Mouse (Mus musculus) kidney, embryonic 16.5 days (tissue): ENCODE results near the gene Aktip. TPM values are rescaled to one million over a fixed set of nuclear protein-coding genes. Genes with fewer than 3 reads are reported as not detected.
A peak's percentile ranks its signal among the peaks of the same experiment; 100 is the strongest.

ENCODE experiments used
- ATAC-seq: fragments of 200-750 bp; cut with Nextera tagmentation; 2 replicates; pipeline ENCODE4 v1.8.0; 2017; ENCODE audit warnings: moderate TSS enrichment; ENCODE audit not compliant: low FRiP score, low TSS enrichment
- H3K27ac ChIP-seq: fragments of 300-500 bp; sonication (generic); 2 replicates; pipeline ENCODE4 v1.5.1; 2014; ENCODE audit warnings: low read length
- H3K27me3 ChIP-seq: fragments of 300-500 bp; sonication (generic); 2 replicates; pipeline ENCODE4 v1.6.1; 2014; ENCODE audit warnings: low read length, control low read depth, mixed read lengths; ENCODE audit not compliant: insufficient read depth
- H3K36me3 ChIP-seq: fragments of 300-500 bp; sonication (generic); 2 replicates; pipeline ENCODE4 v1.6.1; 2014; ENCODE audit warnings: low read length, control low read depth, mixed read lengths; ENCODE audit not compliant: insufficient read depth
- H3K4me1 ChIP-seq: fragments of 300-500 bp; sonication (generic); 2 replicates; pipeline ENCODE4 v1.6.1; 2014; ENCODE audit warnings: low read length, control low read depth, mixed read lengths; ENCODE audit not compliant: insufficient read depth
- H3K4me2 ChIP-seq: fragments of 300-500 bp; sonication (generic); replicated peaks from 2 replicates; pipeline ENCODE4 v1.6.1; 2014; ENCODE audit warnings: low read depth, low read length
- H3K4me3 ChIP-seq: fragments of 300-500 bp; sonication (generic); 2 replicates; pipeline ENCODE4 v1.5.1; 2014; ENCODE audit warnings: mild to moderate bottlenecking, low read length
- H3K9ac ChIP-seq: fragments of 300-500 bp; sonication (generic); replicated peaks from 2 replicates; pipeline ENCODE4 v1.6.1; 2014; ENCODE audit warnings: low read length
- H3K9me3 ChIP-seq: fragments of 300-500 bp; sonication (generic); 2 replicates; pipeline ENCODE4 v1.6.1; 2016; ENCODE audit warnings: low read length, control low read depth
- WGBS: fragments of 180-500 bp; shearing (Covaris S2); extraction: QIAGEN DNeasy Blood & Tissue Kit; methylation state at CpG from one replicate; pipeline ENCODE4 v1.1.7; 2014; 5-methylcytosine and 5-hydroxymethylcytosine counted together
- polyA plus RNA-seq: library from polyadenylated mRNA; unstranded; fragments of >200 nt; fragmentation: Nextera tagmentation; extraction: Ambion mirVana; gene quantifications from 2 replicates; pipeline ENCODE4 v1.2.1, GENCODE M21; 2015

Aktip gene
- polyA plus RNA-seq, 1 experiment from 2014 or later, result 98.8 TPM

DNA sequence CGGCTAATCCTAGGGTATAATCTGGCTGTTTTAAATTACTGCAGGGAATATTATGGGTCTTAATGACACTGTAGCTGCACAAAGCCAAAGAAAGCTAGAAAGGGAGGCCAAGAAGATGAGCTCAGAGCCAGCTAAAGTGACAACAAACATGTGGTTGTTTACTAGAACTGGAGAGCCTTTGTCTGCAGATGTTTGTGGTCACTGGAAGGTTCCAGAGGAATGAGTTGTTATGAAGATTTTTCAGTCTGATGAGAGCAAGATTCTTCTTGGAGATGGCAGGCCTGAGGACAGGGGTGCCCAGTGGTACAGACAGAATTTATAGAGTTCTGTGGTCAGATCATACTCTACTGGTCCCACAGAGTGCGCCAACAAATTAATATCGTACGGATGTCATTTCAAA lies 18.5 kb upstream of the Aktip start:
- Histone ChIP-seq H3K27ac (no peak overlapping the region), H3K4me3 (no peak overlapping the region), H3K4me1 (no peaks in the 10 kb centered on the region), H3K9ac (no peak overlapping the region), H3K36me3 (peaks cover 3% of the 10 kb centered on the region; the same call in 1 of the 2 replicates), H3K4me2 (no peak overlapping the region), H3K9me3 (no peaks in the 10 kb centered on the region), H3K27me3 (no peaks in the 10 kb centered on the region)
- WGBS, result 86% methylated on average over 4 of the region's 4 CpGs
- no peak for ATAC-seq

DNA sequence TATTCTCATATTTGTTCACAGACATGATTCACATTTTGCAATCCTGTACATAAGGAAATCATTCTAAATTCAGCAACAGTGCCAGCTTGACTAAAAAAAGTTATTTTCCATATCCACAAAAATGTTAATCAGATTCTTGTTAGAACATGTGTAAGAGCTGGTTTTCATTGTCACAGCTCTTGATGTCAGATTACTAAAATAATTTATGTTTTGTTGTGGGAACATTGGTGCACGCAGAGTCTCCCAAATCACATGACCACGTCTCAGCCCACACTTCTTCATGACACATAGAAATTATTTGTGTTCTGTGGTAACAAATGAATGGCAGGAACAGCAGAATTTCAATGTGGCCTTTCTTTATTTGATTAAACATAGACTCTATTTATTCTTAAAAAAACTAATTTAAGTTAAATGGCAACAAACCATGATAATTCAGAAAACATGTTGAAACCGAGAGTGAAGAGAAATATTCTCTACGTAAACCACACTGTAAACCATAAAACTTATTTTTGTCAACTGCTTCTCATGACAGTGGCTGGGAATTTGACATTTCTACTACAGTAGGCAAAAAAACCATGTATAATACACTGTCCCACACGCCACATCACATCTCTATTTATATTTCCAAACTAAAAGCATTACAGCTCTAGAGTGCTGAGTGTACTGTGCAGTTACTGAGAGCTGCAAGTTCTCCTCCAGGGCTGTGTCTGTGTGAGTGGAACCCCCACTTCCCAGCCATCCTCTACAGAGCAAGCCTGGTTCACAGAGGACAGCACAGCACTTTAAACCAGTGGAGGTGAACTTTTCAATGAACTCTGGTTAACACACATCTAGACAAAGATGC lies 17.5 kb upstream of the Aktip start:
- peaks cover 3% of the 10 kb centered on the region; the same call in 1 of the 2 replicates for H3K36me3 ChIP-seq
- H3K4me3 ChIP-seq, result no peak overlapping the region
- 77% methylated on average over 5 of the region's 5 CpGs for WGBS
- H3K9me3 ChIP-seq, result no peaks in the 10 kb centered on the region
- H3K27me3 ChIP-seq, result no peaks in the 10 kb centered on the region
- no peaks in the 10 kb centered on the region for H3K4me1 ChIP-seq
- H3K27ac ChIP-seq, result no peak overlapping the region
- no peak overlapping the region for H3K4me2 ChIP-seq
- no peak overlapping the region for H3K9ac ChIP-seq
- ATAC-seq, result no peak

DNA sequence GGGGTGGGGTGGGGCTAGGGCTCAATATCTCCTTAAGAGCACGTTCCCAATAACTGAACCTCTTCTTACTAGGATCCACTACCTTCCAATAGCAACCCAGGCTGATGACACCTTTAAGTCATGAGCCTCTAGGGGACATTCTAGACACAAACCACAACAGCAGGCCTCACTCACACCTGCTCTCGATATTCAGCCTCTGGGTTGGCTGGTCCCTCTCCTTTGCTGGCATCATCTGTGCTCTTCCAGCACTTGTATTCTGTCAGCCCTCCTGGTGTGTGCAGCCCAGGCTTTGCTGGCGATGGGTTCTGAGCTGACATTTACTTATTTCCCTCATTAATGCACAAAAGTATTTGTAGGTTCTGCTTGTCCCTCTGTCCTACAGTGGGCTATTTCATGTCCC lies 14.5 kb upstream of the Aktip start:
- 88% methylated on average over 3 of the region's 3 CpGs for WGBS
- no peak for ATAC-seq

DNA sequence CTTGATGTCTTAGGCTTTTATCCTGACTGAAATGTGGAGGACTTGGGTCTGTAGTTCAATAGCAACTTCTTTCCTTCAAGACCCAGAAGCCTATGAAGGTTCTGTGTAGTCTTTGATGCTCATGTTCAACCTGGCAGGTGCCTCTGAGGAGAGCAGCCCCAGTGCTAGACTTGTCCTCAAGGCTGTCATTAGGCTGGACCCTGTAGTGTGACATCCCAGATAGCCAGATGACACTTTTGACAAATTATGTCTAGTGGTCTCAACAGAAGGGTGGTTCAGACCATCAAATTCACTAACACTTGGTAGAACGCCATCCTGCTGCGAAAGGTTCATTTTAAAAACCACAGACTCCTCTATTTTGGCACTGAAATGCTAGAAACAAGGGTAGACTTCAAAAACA lies 13.2 kb upstream of the Aktip start:
- Histone ChIP-seq H3K4me3 (no peak overlapping the region), H3K4me1 (no peaks in the 10 kb centered on the region), H3K9ac (no peak overlapping the region), H3K36me3 (peaks cover 3% of the 10 kb centered on the region; the same call in 1 of the 2 replicates), H3K27me3 (no peaks in the 10 kb centered on the region), H3K27ac (no peak overlapping the region), H3K9me3 (no peaks in the 10 kb centered on the region), H3K4me2 (no peak overlapping the region)
- no peak for ATAC-seq
- WGBS, result 95% methylated on average over 2 of the region's 2 CpGs

More for the DNA sequence above, 14.5 kb upstream of the Aktip start:
- H3K4me1 ChIP-seq, result no peaks in the 10 kb centered on the region
- H3K27me3 ChIP-seq, result no peaks in the 10 kb centered on the region
- no peak overlapping the region for H3K4me3 ChIP-seq
- peaks cover 3% of the 10 kb centered on the region; the same call in 1 of the 2 replicates for H3K36me3 ChIP-seq
- H3K4me2 ChIP-seq, result no peak overlapping the region
- no peak overlapping the region for H3K9ac ChIP-seq
- H3K27ac ChIP-seq, result no peak overlapping the region
- no peaks in the 10 kb centered on the region for H3K9me3 ChIP-seq

DNA sequence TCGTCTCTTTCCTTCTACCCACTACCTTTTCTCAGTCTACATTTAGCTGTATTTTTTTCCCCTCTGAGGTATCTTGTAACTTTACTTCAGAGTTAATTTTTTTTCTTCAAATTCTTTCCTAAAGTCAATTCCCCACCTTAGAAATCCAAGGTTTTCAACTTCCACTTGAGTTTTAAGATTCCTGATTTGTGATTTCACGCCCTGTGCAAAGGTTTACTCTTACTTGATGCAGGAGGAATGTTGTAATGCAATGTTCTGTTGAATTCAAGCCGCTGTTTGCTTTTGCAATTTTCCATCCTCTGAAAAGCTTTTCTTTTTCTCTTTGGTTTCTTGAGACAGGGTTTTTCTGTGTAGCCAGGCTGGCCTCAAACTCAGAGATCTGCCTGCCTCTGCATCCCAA lies 9.9 kb upstream of the Aktip start:
- Histone ChIP-seq H3K4me2 (no peak overlapping the region), H3K4me3 (no peak overlapping the region), H3K27ac (no peak overlapping the region), H3K9ac (no peak overlapping the region), H3K27me3 (no peaks in the 10 kb centered on the region), H3K36me3 (no peaks in the 10 kb centered on the region), H3K9me3 (no peaks in the 10 kb centered on the region), H3K4me1 (no peaks in the 10 kb centered on the region)
- 90% methylated on average over 3 of the region's 3 CpGs for WGBS
- ATAC-seq, result no peak

DNA sequence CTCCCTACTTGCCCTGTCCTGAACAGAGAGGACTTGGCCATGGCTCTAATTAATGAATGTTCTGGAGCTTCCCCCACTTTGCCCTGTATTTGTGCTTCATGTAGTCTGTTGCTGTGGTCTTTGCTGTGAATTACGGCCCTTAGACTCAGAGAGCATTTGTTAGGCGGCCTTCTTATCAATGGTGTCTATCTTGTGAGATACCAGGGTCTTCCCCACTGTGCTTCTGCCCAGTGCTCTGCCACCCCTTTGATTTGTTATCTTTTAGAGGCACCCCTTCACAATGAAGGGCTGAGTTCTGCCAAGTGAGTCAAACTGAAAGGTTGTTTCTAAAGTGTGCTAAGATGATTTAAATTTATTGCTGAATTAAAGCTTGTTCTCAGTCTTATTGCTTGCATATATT lies 7.9 kb upstream of the Aktip start:
- Histone ChIP-seq H3K36me3 (no peaks in the 10 kb centered on the region), H3K27ac (no peak overlapping the region), H3K9me3 (no peaks in the 10 kb centered on the region), H3K27me3 (no peaks in the 10 kb centered on the region), H3K4me3 (no peak overlapping the region), H3K4me1 (no peaks in the 10 kb centered on the region), H3K9ac (no peak overlapping the region), H3K4me2 (no peak overlapping the region)
- 55% methylated on average over 2 of the region's 2 CpGs for WGBS
- ATAC-seq, result no peak

DNA sequence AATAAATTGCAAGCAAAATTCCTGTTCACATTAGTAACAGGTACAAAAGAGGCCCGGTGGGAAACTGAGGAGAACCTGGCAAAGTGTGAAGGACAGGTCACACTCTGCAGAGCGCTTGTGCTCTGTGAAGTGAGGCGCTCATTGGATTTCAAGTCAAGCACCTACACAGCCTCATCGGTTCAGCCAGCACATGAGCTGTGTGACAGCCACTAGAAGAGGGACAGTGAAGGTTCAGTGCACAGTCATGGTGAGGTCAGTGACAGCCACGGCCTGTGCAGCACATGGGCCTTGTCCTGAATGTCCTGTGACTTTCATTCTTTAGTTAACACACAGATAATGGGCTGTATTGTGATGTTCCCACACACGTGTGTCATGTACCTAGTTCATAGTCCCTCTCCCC lies 6.1 kb upstream of the Aktip start:
- H3K4me3 ChIP-seq, result no peak overlapping the region
- no peaks in the 10 kb centered on the region for H3K36me3 ChIP-seq
- WGBS, result 60% methylated on average over 6 of the region's 6 CpGs
- H3K9me3 ChIP-seq, result no peaks in the 10 kb centered on the region
- H3K27me3 ChIP-seq, result no peaks in the 10 kb centered on the region
- no peaks in the 10 kb centered on the region for H3K4me1 ChIP-seq
- no peak overlapping the region for H3K4me2 ChIP-seq
- no peak for ATAC-seq
- no peak overlapping the region for H3K27ac ChIP-seq
- no peak overlapping the region for H3K9ac ChIP-seq

DNA sequence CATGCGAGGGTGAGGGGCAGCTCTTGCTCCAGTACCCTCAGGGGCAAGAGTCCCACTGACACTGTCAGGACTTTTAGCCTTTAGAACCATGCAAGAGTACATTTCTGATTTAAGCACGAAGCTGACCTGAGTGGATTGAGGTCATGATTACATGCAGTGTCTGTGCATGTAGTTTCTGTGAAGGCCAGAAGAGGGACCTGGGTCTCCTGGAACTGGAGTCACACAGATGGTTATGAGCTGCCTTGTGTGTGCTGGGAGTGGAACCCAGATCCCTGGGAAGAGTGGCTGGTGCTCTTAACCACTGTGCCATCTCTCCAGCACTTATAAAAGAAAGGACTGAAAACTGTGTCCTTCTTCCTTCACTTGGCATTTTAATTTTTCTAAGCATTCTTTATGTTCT lies 1.4 kb upstream of the Aktip start:
- Histone ChIP-seq H3K4me3 (no peak overlapping the region), H3K9ac (no peak overlapping the region), H3K27me3 (no peaks in the 10 kb centered on the region), H3K36me3 (no peaks in the 10 kb centered on the region), H3K4me2 (no peak overlapping the region), H3K9me3 (no peaks in the 10 kb centered on the region), H3K4me1 (no peaks in the 10 kb centered on the region), H3K27ac (no peak overlapping the region)
- WGBS, result 71% methylated on average over 2 of the region's 2 CpGs
- no peak for ATAC-seq

DNA sequence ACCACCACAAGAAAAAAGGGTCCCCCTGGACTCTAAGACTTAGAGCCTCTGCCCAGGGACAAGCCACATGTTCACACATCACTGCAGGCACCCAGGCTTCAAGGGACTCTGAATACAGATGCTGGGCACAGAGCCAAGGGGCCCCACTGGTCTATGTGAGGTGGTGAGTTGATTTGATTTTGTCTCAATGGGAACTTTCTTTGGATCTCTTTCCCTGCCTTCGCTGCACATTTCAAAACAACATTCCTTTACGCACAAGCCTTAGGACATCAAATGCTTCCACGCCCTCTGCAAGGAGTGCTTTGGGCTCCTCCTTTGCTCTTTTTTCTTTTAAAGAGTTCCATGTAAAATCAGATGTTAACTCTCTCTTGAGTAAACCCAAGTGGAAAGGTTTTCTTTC lies 1.7 kb downstream of the Aktip start:
- ATAC-seq, result no peak
- Histone ChIP-seq H3K4me3 (no peak overlapping the region), H3K27ac (no peak overlapping the region), H3K9ac (no peak overlapping the region), H3K4me1 (no peaks in the 10 kb centered on the region), H3K27me3 (0 out of 2 replicates have a peak, but pooled peaks cover 3% of the 10 kb centered on the region), H3K9me3 (no peaks in the 10 kb centered on the region), H3K36me3 (no peaks in the 10 kb centered on the region), H3K4me2 (no peak overlapping the region)
- WGBS, result 68% methylated on average over 3 of the region's 3 CpGs

DNA sequence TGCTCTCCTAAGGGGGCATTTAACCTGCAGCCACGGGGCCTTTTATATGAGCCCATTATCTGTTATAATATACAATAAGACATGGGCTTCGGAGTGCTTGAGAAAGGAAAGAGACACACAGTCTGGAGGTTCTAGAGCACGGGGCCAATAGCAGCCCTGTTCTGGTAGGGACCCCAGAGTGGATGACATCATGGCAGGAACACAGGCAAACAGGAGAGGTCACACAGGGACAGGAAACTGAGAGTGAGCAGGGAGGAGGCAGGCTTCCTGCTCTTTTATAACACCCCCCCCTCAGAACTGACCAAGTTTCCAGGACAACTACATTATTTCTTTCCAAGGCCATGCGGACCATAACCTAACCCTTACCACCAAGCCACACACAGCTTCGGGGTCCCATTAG lies 2.5 kb downstream of the Aktip start:
- Histone ChIP-seq H3K27ac (no peak overlapping the region), H3K36me3 (no peaks in the 10 kb centered on the region), H3K4me2 (no peak overlapping the region), H3K9me3 (no peaks in the 10 kb centered on the region), H3K4me3 (no peak overlapping the region), H3K27me3 (peaks cover 5% of the 10 kb centered on the region; the same call in 1 of the 2 replicates), H3K4me1 (no peaks in the 10 kb centered on the region), H3K9ac (no peak overlapping the region)
- ATAC-seq, result 0 out of 2 replicates have a peak, but pooled peaks have one; percentile 42
- 71% methylated on average over 5 of the region's 5 CpGs for WGBS
